Mouse (Mus musculus) stomach, postnatal 0 days (tissue): ENCODE data around the gene Eif3d.

Experiments used
- CTCF ChIP-seq: IDR thresholded peaks from 2 replicates; pipeline ENCODE4 v1.5.1; 2016; ENCODE audit warnings: antibody characterized with exemption, low read depth, mild to moderate bottlenecking, moderate library complexity
- EP300 ChIP-seq: optimal IDR thresholded peaks from 2 replicates; pipeline ENCODE3; 2016; ENCODE audit warnings: antibody characterized with exemption

GRCm38 (mm10) chr15:78003929-78004328 lies 33.3 kb upstream of the Eif3d start:
- no peak for TF ChIP-seq CTCF
- no peak for TF ChIP-seq EP300
